15 mouse cellular contexts compared by ENCODE assay signal in the genomic region with DNA sequence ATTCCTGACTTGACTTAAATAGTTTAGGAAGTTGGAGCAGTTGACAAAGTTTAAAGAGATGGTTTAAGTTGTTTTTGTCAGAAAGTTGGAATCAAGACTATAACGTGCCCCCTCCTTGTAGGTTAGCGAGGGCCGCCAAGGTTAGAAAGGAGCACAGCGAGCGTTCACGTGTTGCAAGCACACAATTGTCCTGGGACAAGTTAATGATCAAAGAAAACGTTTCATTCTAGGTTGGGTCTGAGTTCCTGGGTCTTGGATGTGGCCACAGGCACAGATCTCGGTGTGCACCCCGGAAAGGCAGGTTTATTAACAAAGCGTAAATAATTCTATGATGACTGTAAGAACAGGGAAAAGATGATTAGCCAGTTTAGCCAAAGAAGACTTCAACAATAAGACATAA.
"Had no signal": no experiment of that assay in that cellular context is flagged by ENCODE, and none has a peak within 500 bp of the region (broad histone marks: within the 10 kb centered on the region; RNA-seq: fewer than 3 reads in every experiment).

No protein-coding gene starts in this region.

- H3K9ac ChIP-seq: lung, embryonic 15.5 days; midbrain, embryonic 13.5 days; midbrain, embryonic 15.5 days; neural tube, embryonic 12.5 days; stomach, embryonic 15.5 days had no signal

- H3K4me1 ChIP-seq: lung, embryonic 15.5 days; neural tube, embryonic 12.5 days; stomach, embryonic 15.5 days had no signal

- H3K27ac ChIP-seq: lung, embryonic 15.5 days; macrophage; midbrain, embryonic 13.5 days; midbrain, embryonic 15.5 days; neural tube, embryonic 12.5 days; stomach, embryonic 15.5 days; stomach, postnatal 0 days had no signal

- H3K27me3 ChIP-seq: lung, embryonic 15.5 days; stomach, embryonic 15.5 days had no signal

- H3K4me3 ChIP-seq: lung, embryonic 15.5 days; megakaryocyte, embryonic 14.5 days; midbrain, embryonic 13.5 days; midbrain, embryonic 15.5 days; neural tube, embryonic 12.5 days; stomach, embryonic 15.5 days had no signal

- DNase-seq: lung, adult 2 months; lung, postnatal 14 days; lung, postnatal 36 days; right cerebral cortex, postnatal 14 days; thymus, adult 2 months; thymus, postnatal 25 days; thymus, postnatal 4 days had no signal

- H3K36me3 ChIP-seq: lung, embryonic 15.5 days; midbrain, embryonic 13.5 days; midbrain, embryonic 15.5 days; neural tube, embryonic 12.5 days; stomach, embryonic 15.5 days had no signal
